Comparison of ENCODE assay signal across 8 mouse cellular contexts in the genomic region with DNA sequence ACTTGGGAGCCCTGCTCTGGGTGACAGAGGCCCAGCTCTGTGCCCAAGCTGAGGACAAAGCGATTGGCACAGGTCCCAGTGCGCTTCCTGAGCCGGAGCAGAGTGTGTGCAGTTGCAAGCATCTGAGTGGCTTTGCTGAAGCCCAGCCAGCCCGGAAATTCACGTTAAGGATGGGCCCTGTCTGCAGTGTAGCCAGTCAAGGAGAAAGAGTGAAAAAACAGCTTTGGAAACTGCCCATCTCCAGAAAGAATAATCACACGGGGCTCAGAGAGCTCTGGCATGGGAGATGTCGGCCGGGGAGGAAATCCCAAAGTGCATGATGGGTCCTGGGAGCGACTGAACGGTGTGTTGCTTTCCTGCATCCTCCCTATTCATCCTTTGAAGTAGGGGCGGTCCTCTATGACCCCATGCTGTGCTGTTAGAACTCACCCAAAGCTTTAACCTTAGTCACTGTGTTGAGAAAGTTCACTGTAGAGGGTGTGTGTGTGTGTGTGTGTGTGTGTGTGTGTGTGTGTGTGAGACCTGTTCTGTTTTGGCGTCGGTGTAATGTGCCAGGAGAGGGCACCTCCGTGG. TPM values are rescaled to one million over a fixed set of nuclear protein-coding genes. Genes with fewer than 3 reads are reported as not detected.
DNase-seq lines count a peak whose midpoint lies in the region; ATAC-seq and TF ChIP-seq lines count a peak whose summit lies in the region.

No protein-coding gene starts in this region.

- no peaks in the 10 kb centered on the region for H3K4me1 ChIP-seq in cortical plate, adult 2 months (ENCODE audit: control insufficient read depth, insufficient read depth, low read length)
- peaks cover 6% of the 10 kb centered on the region; the same call in 1 of the 2 replicates for H3K4me1 ChIP-seq in intestine, embryonic 15.5 days (replicated peaks)
- peaks cover 22% of the 10 kb centered on the region for H3K4me1 ChIP-seq in midbrain, embryonic 13.5 days (replicated peaks)
- H3K4me1 ChIP-seq in stomach, embryonic 14.5 days (ENCODE audit: control insufficient read depth, insufficient read depth, low read length), result 0 out of 2 replicates have a peak, but pooled peaks cover 4% of the 10 kb centered on the region

- no peaks in the 10 kb centered on the region for H3K9me3 ChIP-seq in intestine, embryonic 15.5 days
- no peaks in the 10 kb centered on the region for H3K9me3 ChIP-seq in midbrain, embryonic 13.5 days
- H3K9me3 ChIP-seq in stomach, embryonic 14.5 days (ENCODE audit: control insufficient read depth, low read depth, low read length), result no peaks in the 10 kb centered on the region

- peak overlapping the region; percentile 36 for H3K4me2 ChIP-seq in intestine, embryonic 15.5 days (replicated peaks)
- peak overlapping the region; percentile 44 for H3K4me2 ChIP-seq in midbrain, embryonic 13.5 days (replicated peaks)
- 0 out of 2 replicates have a peak overlapping the region, but pooled peaks have one; percentile 17 for H3K4me2 ChIP-seq in stomach, embryonic 14.5 days (replicated peaks; ENCODE audit: low read depth, low read length)

- no peak for TF ChIP-seq POLR2A in cortical plate, adult 2 months (IDR thresholded peaks at IDR 0.05; ENCODE audit: extremely low read depth, insufficient read depth, low read length)

- WGBS in intestine, embryonic 15.5 days, result 43% methylated on average over 14 of the region's 14 CpGs
- 24% methylated on average over 14 of the region's 14 CpGs for WGBS in midbrain, embryonic 13.5 days
- 35% methylated on average over 14 of the region's 14 CpGs for WGBS in stomach, embryonic 14.5 days

- H3K27me3 ChIP-seq in intestine, embryonic 15.5 days (replicated peaks), result no peaks in the 10 kb centered on the region
- no peaks in the 10 kb centered on the region for H3K27me3 ChIP-seq in midbrain, embryonic 13.5 days
- H3K27me3 ChIP-seq in stomach, embryonic 14.5 days (ENCODE audit: control insufficient read depth, insufficient read depth, low read length), result no peaks in the 10 kb centered on the region

- H3K36me3 ChIP-seq in intestine, embryonic 15.5 days, result no peaks in the 10 kb centered on the region
- no peaks in the 10 kb centered on the region for H3K36me3 ChIP-seq in midbrain, embryonic 13.5 days
- no peaks in the 10 kb centered on the region for H3K36me3 ChIP-seq in stomach, embryonic 14.5 days (ENCODE audit: control insufficient read depth, insufficient read depth, low read length)

- H3K27ac ChIP-seq in cortical plate, adult 2 months (ENCODE audit: insufficient read depth, low read length), result no peak overlapping the region
- peak overlapping the region; percentile 44 for H3K27ac ChIP-seq in intestine, embryonic 15.5 days
- H3K27ac ChIP-seq in midbrain, embryonic 13.5 days, result peak overlapping the region; percentile 82
- peak overlapping the region; percentile 35; the same call in 1 of the 2 replicates for H3K27ac ChIP-seq in stomach, embryonic 14.5 days (ENCODE audit: low read length)

- H3K9ac ChIP-seq in intestine, embryonic 15.5 days, result no peak overlapping the region
- H3K9ac ChIP-seq in midbrain, embryonic 13.5 days (replicated peaks), result peak overlapping the region; percentile 44
- no peak overlapping the region for H3K9ac ChIP-seq in stomach, embryonic 14.5 days (replicated peaks; ENCODE audit: low read depth, low read length)

- no peak for TF ChIP-seq CTCF in cortical plate, adult 2 months (IDR thresholded peaks at IDR 0.05; ENCODE audit: extremely low read depth, insufficient read depth, low read length)

- peak; percentile 69 for ATAC-seq in intestine, embryonic 15.5 days
- ATAC-seq in midbrain, embryonic 13.5 days, result peak; percentile 97
- peak; percentile 78; the same call in 1 of the 2 replicates for ATAC-seq in stomach, embryonic 14.5 days (ENCODE audit: insufficient number of reproducible peaks, insufficient read depth, low FRiP score, low read depth)

- intact Hi-C loops in left cerebral cortex, postnatal 36 days (cut with DNase I), result no loop called here

- peak overlapping the region; percentile 14; the same call in 1 of the 2 replicates for H3K4me3 ChIP-seq in cortical plate, adult 2 months (ENCODE audit: insufficient read depth, low read length)
- no peak overlapping the region for H3K4me3 ChIP-seq in intestine, embryonic 15.5 days (replicated peaks)
- H3K4me3 ChIP-seq in midbrain, embryonic 13.5 days (replicated peaks), result no peak overlapping the region; the same call in 1 of the 2 replicates
- H3K4me3 ChIP-seq in stomach, embryonic 14.5 days (ENCODE audit: low read depth, low read length), result no peak overlapping the region

- peak; percentile 54 for DNase-seq in layer of hippocampus, adult 11-12 months (ENCODE audit: low spot score)
- no peak for DNase-seq in layer of hippocampus, adult 9-10 months (ENCODE audit: low spot score)
- DNase-seq in gastrocnemius, postnatal 4 days (ENCODE audit: low spot score in 2 of 2), result peak; percentile 20 to 51
- peak; percentile 39 to 42 for DNase-seq in left cerebral cortex, postnatal 36 days (ENCODE audit: low spot score in 2 of 2)

RNA-seq across cellular contexts. Expression of a gene that starts 5.5 kb away (rescaled TPM):
- 1.9 and 2.1 TPM in 2 replicates for polyA plus RNA-seq in cortical plate, adult 2 months (2012; rRNA removed)
- 1 to 10 TPM; 1.8 to 2.0 TPM for total RNA-seq in gastrocnemius, postnatal 4 days (2021)
- 0.49 and 0.66 TPM in 2 replicates for polyA plus RNA-seq in intestine, embryonic 15.5 days (2015; fragmentation: Nextera tagmentation; extraction: Ambion mirVana)
- 1 to 10 TPM; 2.1 to 2.5 TPM for total RNA-seq in left cerebral cortex, postnatal 36 days (2021)
- 0.30 and 0.36 TPM in 2 replicates for polyA plus RNA-seq in midbrain, embryonic 13.5 days (2015; fragmentation: Nextera tagmentation; extraction: Ambion mirVana)
- polyA plus RNA-seq in stomach, embryonic 14.5 days (2014; fragmentation: Nextera tagmentation; extraction: Ambion mirVana), result 0.59 and 0.81 TPM in 2 replicates
